Mouse (Mus musculus): ENCODE results near the gene Zpr1. TPM values are rescaled to one million over a fixed set of nuclear protein-coding genes. Genes with fewer than 3 reads are reported as not detected.

The Zpr1 gene
- total RNA-seq (2021) = 10 to 100 TPM; 35.8 to 39.5 TPM
- long read RNA-seq, transcript Zpr1-206 (14 exons, 2,984 nt) = major isoform, 44 of 60 reads
- long read RNA-seq, partial matches to known transcripts = 9 of 60 reads
- long read RNA-seq, other reads (novel, unspliced or antisense) = 7 of 60 reads

- peak; percentile 89 to 92 for DNase-seq (ENCODE audit: low spot score in 2 of 2)
Observed at GRCm38 (mm10) chr9:46272677-46273454, at the start of gene Zpr1. Gene Zpr1 (plus strand): TSS chr9:46273064.

- no peak for DNase-seq (ENCODE audit: low spot score in 2 of 2)
Observed at GRCm38 (mm10) chr9:46223090-46223489, 49.8 kb upstream of the Zpr1 start.

- DNase-seq (ENCODE audit: low spot score in 2 of 2) = no peak
Observed at GRCm38 (mm10) chr9:46224101-46224500, 48.8 kb upstream of the Zpr1 start.

GRCm38 (mm10) chr9:46224945-46225660 is 47.8 kb upstream of the Zpr1 start:
- DNase-seq (ENCODE audit: low spot score in 2 of 2) = no peak

- no peak for DNase-seq (ENCODE audit: low spot score in 2 of 2)
Observed at GRCm38 (mm10) chr9:46227064-46227614, 45.7 kb upstream of the Zpr1 start.

- no peak for DNase-seq (ENCODE audit: low spot score in 2 of 2)
Observed at GRCm38 (mm10) chr9:46228491-46228890, 44.4 kb upstream of the Zpr1 start, which contains the start of gene Apoa1. Gene Apoa1 (plus strand): TSS chr9:46228580.

GRCm38 (mm10) chr9:46229573-46230449 is 43.1 kb upstream of the Zpr1 start:
- peak; percentile 85 to 91 for DNase-seq (ENCODE audit: low spot score in 2 of 2)

GRCm38 (mm10) chr9:46230450-46230975 is 42.4 kb upstream of the Zpr1 start:
- DNase-seq (ENCODE audit: low spot score in 2 of 2) = no peak

GRCm38 (mm10) chr9:46235196-46235595 is 37.7 kb upstream of the Zpr1 start:
- no peak for DNase-seq (ENCODE audit: low spot score in 2 of 2)

- no peak for DNase-seq (ENCODE audit: low spot score in 2 of 2)
Observed at GRCm38 (mm10) chr9:46235596-46235648, 37.4 kb upstream of the Zpr1 start, which contains the start of gene Apoc3. Gene Apoc3 (minus strand): TSS chr9:46235636.

- DNase-seq (ENCODE audit: low spot score in 2 of 2) = no peak
Observed at GRCm38 (mm10) chr9:46235649-46236048, 37.2 kb upstream of the Zpr1 start.

- DNase-seq (ENCODE audit: low spot score in 2 of 2) = no peak
Observed at GRCm38 (mm10) chr9:46238850-46239249, 34.0 kb upstream of the Zpr1 start.

GRCm38 (mm10) chr9:46240526-46241153 is 32.2 kb upstream of the Zpr1 start, which contains the start of gene Apoa4:
Gene Apoa4 (plus strand): TSS chr9:46240696.
- no peak for DNase-seq (ENCODE audit: low spot score in 2 of 2)

GRCm38 (mm10) chr9:46241818-46242217 is 31.0 kb upstream of the Zpr1 start:
- DNase-seq (ENCODE audit: low spot score in 2 of 2) = no peak

- DNase-seq (ENCODE audit: low spot score in 2 of 2) = no peak
Observed at GRCm38 (mm10) chr9:46243122-46243521, 29.7 kb upstream of the Zpr1 start.

- no peak for DNase-seq (ENCODE audit: low spot score in 2 of 2)
Observed at GRCm38 (mm10) chr9:46243584-46243983, 29.3 kb upstream of the Zpr1 start.

GRCm38 (mm10) chr9:46246752-46247324 is 26.0 kb upstream of the Zpr1 start:
- peak; percentile 44 to 80 for DNase-seq (ENCODE audit: low spot score in 2 of 2)

- no peak for DNase-seq (ENCODE audit: low spot score in 2 of 2)
Observed at GRCm38 (mm10) chr9:46256177-46256576, 16.7 kb upstream of the Zpr1 start.

GRCm38 (mm10) chr9:46256658-46257385 is 16.0 kb upstream of the Zpr1 start:
- DNase-seq (ENCODE audit: low spot score in 2 of 2) = no peak

- DNase-seq (ENCODE audit: low spot score in 2 of 2) = no peak
Observed at GRCm38 (mm10) chr9:46257546-46257945, 15.3 kb upstream of the Zpr1 start.

Data from layer of hippocampus, adult 18-20 months (tissue).